Mouse (Mus musculus) left cerebral cortex, adult 2 months (tissue): ENCODE measurements around the gene Psen2. TPM values are rescaled to one million over a fixed set of nuclear protein-coding genes. Genes with fewer than 3 reads are reported as not detected.
A peak's percentile ranks its signal among the peaks of the same experiment; 100 is the strongest.

Experiments used
- DNase-seq, 2 experiments: peaks; one replicate each; pipeline ENCODE4 v3.0.0; 2021 to 2022; ENCODE audit warnings: low spot score in 2 of 2, mixed read lengths in 1 of 2; ENCODE audit errors: extremely low spot score in 1 of 2
- H3K27ac ChIP-seq: fragments of 200-600 bp; 2 replicates; pipeline ENCODE4 v1.8.1; 2022
- H3K4me3 ChIP-seq: fragments of 200-600 bp; 2 replicates; pipeline ENCODE4 v1.8.1; 2022
- CTCF ChIP-seq: fragments of 200-600 bp; IDR thresholded peaks from 2 replicates; pipeline ENCODE4 v1.8.1; 2022; ENCODE audit warnings: antibody characterized with exemption, mild to moderate bottlenecking, moderate library complexity
- intact Hi-C: fragments of 180-260 bp; cut with DNase I; formaldehyde crosslinking; loops from one replicate; pipeline ENCODE4 v1.15.1; 2025
- total RNA-seq, 2 experiments: library from RNA; stranded (reverse); gene quantifications; 2 replicates each; pipeline ENCODE4 v1.2.3; 2021

The Psen2 gene
- total RNA-seq, 2 experiments from 2014 or later = 16.8 to 17.5 TPM

DNA sequence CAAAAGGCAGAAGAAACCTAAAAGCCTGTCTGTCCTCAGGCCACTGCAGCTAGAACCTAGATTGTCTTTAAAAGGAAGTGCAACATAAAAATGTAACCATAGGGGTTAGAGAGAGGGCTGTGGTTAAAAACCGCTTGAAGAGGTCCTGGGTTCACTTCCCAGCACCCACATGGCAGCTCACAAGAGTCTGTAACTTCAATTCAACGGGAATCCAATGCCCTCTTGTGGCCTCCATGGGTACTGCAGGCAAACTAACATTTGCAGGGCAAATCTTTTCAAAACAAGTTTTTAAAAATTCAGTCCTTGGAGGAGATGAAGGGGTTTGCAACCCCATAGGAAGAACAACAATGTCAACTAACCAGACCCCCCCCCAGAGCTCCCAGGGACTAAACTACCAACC, 32.7 kb downstream of the Psen2 start:
- Histone ChIP-seq H3K27ac (no peak overlapping the region), H3K4me3 (no peak overlapping the region)
- intact Hi-C loops = no loop called here
- DNase-seq = no peak
- peak; percentile 62 for TF ChIP-seq CTCF

DNA sequence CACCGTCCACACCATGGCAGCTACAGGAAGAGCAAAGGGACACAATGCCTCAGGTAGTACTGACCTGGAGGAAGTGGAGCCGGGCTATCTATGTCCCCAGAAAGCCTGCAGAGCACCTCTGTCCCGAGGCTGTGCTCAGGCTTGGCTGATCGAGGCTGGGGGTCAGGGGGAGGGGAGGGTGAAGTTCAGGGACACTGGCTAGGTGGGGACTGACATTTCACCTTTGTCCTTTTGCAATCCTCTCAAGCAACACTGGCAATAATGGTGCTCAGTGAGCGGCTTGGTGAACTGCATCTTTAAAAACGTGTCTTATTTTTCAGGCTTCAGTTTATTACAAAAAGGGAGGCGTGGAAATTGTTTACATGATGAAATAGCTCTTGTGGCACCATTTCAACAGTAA, 33.3 kb downstream of the Psen2 start:
- intact Hi-C loops = no loop called here
- DNase-seq = no peak
- no peak for TF ChIP-seq CTCF
- H3K4me3 ChIP-seq = no peak overlapping the region
- H3K27ac ChIP-seq = no peak overlapping the region

GRCm38 (mm10) chr1:180228854-180229253, 34.4 kb downstream of the Psen2 start:
- no peak for DNase-seq
- intact Hi-C loops = no loop called here

DNA sequence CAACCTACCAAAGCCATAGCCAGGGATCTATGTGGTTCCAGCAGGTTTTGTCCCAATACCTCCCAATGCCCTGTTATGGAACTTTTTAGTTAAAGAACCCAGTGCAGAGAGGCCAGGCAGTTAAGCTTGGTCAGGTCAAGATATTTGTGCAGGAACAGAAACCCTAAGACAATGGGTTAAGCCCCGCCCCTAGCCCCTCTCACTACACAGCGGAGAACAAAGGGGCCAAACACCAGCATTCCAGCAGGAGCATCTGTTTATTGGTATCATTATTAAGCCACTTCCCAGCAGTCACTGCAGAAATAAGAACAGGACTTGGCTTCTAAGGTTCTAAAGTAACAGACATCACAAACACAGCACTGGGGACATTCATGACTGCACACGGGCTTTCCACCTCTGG, 36.5 kb downstream of the Psen2 start:
- no peak overlapping the region for H3K4me3 ChIP-seq
- no peak for TF ChIP-seq CTCF
- H3K27ac ChIP-seq = no peak overlapping the region
- intact Hi-C loops = no loop called here
- no peak for DNase-seq

More at GRCm38 (mm10) chr1:180228854-180229253, 34.4 kb downstream of the Psen2 start:
- no peak overlapping the region for H3K4me3 ChIP-seq
- TF ChIP-seq CTCF = no peak
- H3K27ac ChIP-seq = no peak overlapping the region

- DNase-seq = no peak
- Histone ChIP-seq H3K27ac (no peak overlapping the region), H3K4me3 (peak overlapping the region; percentile 47)
- intact Hi-C loops = no loop called here
- no peak; the same call in 1 of the 2 replicates for TF ChIP-seq CTCF
These were observed 37.0 kb downstream of the Psen2 start for GRCm38 (mm10) chr1:180226221-180226713.

GRCm38 (mm10) chr1:180225500-180226220, 37.6 kb downstream of the Psen2 start:
- no peak for DNase-seq
- Histone ChIP-seq H3K27ac (no peak overlapping the region), H3K4me3 (peak overlapping the region; percentile 47)
- no peak for TF ChIP-seq CTCF
- intact Hi-C loops = no loop called here

DNA sequence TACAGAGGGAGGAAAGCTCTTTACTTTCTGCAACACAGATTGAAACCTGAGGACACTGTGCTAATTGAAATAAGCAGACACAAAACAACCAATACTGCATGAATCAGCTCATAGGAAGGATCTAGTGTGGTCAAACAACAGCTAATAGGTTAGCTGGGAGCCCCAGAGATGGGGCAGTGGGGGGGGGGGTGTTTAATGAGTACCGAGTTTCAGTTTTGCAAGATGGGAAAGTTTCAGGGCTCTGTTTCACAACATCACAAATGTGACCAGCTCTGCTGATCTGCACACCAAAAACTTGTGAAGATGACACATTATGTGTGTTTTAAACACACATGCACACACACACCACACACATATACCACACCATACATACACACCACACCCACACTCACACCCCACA, 41.2 kb downstream of the Psen2 start:
- intact Hi-C loops = no loop called here
- DNase-seq = no peak
- no peak for TF ChIP-seq CTCF

DNA sequence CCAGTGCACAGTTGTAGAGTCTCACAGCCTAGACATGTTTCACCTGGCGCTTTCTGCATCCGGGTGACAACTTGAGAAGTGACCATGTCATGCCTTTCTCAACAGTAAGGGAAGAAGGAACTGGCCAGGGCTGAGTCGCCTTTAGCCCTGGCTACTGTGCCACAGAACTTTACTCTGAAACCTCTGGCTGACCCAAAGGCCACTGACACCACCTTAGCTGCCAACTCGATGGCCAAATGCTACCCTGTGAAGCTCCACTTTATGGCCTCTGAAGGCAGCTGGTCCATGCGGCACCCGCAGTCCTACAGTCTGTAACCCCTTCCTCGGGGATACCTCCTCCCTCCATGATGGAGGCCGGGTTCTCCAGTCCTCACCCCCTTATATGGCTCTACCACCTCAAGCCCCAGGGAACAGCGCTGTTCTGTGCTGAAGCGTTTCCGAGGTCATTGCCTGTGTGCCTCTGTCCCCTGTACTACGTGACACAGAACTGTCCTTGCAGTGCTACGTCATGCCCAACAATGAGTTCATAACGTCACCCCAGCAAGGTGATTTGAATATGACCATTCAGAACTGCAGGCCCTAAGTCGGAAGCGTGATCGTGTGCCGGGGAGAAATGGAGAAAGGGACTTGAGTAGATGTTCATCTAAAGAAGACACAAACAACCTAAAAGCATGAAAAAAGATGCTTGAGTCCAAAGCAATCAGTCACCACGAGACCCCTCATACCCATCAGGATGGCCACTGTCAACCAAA, 42.3 kb downstream of the Psen2 start:
- Histone ChIP-seq H3K27ac (no peak overlapping the region), H3K4me3 (no peak overlapping the region)
- no peak for DNase-seq
- intact Hi-C loops = no loop called here
- TF ChIP-seq CTCF = no peak

More for the DNA sequence above, 41.2 kb downstream of the Psen2 start:
- Histone ChIP-seq H3K27ac (no peak overlapping the region), H3K4me3 (no peak overlapping the region)

DNA sequence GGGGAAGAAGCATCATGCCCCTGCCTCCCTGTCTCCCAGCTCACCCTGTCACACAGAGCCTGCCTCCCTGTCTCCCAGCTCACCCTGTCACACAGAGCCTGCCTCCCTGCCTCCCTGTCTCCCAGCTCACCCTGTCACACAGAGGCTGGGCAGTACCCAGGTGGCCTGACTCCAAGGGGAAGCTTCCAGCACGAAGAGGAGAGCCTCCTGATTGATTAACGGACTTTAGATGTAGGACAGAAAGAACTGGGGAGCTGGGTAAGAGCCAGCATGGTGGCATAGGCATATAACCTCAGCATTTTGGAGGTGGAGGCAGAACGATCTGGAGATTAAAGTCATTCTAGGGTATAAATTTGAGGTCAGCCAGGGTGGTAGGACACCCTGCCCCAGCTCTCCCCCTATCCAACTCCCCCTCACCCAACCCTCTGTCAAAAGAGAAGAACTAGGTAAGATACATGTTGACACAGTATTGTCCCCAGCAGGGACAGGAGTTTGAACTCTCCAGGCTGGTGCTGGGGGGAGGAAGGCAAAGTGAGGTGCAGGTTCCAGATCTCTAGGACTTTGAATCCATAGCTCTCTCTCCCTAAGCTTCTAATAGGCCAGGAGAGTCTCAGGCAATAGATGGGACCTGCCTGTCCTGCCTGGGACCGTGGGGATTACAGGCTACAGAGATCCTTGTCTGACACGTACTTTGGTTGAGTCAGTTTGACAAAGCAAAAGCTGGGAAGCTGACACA, 46.5 kb downstream of the Psen2 start:
- Histone ChIP-seq H3K4me3 (no peak overlapping the region), H3K27ac (no peak overlapping the region)
- intact Hi-C loops = no loop called here
- TF ChIP-seq CTCF = no peak
- DNase-seq = no peak

DNA sequence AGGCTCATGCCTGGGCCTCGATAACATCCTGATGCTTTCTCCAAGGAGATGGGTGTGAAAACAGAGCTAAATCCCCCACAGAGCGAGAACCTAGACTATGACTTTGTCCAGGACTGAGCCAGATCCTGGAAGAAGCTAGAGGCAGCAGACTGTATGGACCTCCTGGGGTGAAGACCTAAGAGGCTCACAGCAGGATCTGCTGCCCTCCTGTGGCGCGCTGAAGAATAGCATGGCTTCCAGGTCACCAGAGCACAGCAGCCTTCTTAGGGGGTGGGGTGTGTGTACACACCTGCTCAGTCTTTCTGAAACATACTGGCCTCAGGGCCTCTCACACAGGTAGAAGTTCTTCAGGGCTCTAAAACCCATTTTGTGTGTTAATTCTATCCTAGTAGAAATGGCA, 48.2 kb downstream of the Psen2 start:
- DNase-seq = peak; percentile 62 to 63
- Histone ChIP-seq H3K4me3 (no peak overlapping the region), H3K27ac (no peak overlapping the region)
- intact Hi-C loops = loop anchor here (1.0 to 2.0 kb wide), 2 partner anchors 40 to 362 kb away; no protein-coding TSS in a partner anchor
- TF ChIP-seq CTCF = peak; percentile 98

- no peak for DNase-seq
- Histone ChIP-seq H3K4me3 (no peak overlapping the region), H3K27ac (no peak overlapping the region)
- intact Hi-C loops = no loop called here
- TF ChIP-seq CTCF = no peak
These were observed 50.3 kb downstream of the Psen2 start for GRCm38 (mm10) chr1:180212911-180213310.
